Mouse (Mus musculus) left cerebral cortex, adult 6 months (tissue): ENCODE data around the gene Hoxb3. TPM values are rescaled to one million over a fixed set of nuclear protein-coding genes. Genes with fewer than 3 reads are reported as not detected.

ENCODE experiments used
- long read RNA-seq, 2 experiments: library from polyadenylated mRNA; unstranded; transcript quantifications; one replicate each; pipeline ENCODE4 v2.0.0; 2019 to 2020
- polyA plus RNA-seq: library from polyadenylated mRNA; unstranded; fragments of <200 nt; fragmentation: Nextera tagmentation; gene quantifications from 2 replicates; pipeline ENCODE4 v1.2.3, GENCODE M21; 2021

Gene Hoxb3
- polyA plus RNA-seq: not detected in 2 replicates
- long read RNA-seq, experiment 1: 0 reads
- long read RNA-seq, experiment 2: 0 reads

DNA sequence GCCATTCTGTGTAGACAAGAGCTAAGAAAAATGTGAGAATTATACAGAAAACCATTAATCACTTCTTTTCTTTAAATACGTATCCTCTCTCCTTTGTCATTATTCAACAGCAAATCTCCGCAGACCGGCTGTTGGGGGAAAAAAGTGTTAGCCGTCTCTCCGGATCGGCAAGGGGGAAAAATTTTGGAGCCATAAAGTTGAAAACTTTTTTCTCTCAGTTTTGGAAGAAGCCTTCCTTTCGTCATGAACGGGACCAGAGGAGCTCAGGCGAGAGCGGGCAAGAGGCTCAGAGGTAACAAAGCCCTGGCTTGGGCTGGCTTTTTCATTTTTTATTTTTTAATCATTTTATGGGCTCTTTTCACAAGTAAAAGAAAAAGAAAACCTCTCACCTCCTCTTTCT lies at the start of gene Hoxb3:
Gene Hoxb3, plus strand, starts transcription at position 173 of the 400 bp plus-strand sequence.

DNA sequence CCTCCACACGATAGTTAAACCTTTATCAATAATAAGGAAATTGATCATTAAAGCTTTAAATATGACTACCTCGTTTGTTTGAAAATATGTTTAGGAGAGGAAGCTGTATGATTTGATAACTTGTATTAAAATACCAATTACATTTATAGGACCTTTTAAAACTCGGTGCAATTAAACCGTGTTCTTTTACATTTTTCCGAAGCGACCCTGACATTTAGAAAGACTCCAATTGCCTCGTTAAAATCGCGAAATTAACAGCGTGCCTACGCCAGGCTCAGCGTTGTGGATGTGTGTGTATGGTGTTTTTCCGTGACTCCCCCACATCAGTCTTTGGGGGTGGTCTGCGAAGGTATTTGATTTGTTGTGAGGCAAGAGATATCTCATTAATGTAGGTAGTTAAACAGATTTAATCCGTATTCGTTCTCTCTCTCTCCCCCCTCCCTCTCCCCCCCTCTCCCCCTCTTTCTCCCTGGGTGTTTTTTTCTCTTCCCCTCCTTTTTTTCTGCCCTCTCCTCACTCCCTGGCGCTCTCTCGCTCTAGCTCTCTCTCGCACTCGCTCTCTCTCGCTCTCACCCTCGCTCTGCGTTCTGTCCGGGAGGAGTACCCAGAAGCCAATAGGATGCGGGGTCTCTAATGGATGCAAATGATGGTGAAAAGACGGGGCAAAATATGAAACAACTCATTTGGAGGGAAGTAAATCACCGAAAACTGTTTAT lies 41.1 kb upstream of the Hoxb3 start, which contains the start of gene Hoxb8:
Gene Hoxb8, plus strand, starts transcription at position 51 of the 716 bp plus-strand sequence.

DNA sequence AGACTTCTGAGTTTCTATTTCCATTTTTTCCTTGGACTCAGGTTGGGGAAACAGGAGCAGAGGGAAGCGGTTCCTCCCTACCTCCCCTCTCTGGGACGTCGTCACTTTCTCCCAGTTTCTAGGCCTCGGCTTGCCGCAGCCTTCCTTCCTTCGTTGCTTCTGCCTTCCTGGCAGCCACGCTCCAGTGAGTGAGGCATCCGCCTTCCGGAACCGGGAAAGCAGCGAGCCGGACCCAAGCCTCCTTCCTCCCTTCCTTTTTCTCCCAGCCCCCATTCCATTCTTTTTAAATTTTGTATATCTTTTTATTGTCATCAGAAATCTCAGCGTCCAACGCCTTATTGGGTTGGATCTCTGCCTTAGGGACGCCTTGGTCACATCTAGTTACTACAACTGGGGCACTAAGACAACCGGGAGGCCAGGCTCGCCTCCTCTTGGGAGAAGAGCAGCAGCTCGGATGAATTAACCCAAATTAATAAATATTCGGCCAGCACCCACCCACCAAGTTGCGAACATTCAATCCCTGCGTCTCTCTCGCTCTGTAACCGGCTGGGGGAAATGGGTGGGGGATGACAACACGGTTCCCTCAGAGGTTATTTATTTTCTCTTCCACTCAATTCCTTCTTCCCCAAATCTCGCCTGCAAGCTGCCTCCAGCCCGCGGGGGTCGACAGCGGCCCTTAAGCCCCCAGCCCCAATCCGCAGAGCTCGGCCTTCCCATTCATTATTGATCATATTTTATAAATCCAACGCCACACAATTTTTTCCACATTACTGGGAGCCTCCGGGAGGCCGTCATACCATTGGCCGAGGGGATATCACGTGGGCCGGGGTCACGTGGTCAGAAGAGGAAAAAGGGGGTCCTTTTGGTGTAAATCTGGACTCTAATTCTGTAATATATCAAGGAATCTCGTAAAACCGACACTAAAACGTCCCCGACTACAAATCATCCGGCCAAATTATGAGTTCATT lies 37.1 kb upstream of the Hoxb3 start, which contains the start of gene Hoxb7:
Gene Hoxb7, plus strand, starts transcription at position 853 of the 968 bp plus-strand sequence.

DNA sequence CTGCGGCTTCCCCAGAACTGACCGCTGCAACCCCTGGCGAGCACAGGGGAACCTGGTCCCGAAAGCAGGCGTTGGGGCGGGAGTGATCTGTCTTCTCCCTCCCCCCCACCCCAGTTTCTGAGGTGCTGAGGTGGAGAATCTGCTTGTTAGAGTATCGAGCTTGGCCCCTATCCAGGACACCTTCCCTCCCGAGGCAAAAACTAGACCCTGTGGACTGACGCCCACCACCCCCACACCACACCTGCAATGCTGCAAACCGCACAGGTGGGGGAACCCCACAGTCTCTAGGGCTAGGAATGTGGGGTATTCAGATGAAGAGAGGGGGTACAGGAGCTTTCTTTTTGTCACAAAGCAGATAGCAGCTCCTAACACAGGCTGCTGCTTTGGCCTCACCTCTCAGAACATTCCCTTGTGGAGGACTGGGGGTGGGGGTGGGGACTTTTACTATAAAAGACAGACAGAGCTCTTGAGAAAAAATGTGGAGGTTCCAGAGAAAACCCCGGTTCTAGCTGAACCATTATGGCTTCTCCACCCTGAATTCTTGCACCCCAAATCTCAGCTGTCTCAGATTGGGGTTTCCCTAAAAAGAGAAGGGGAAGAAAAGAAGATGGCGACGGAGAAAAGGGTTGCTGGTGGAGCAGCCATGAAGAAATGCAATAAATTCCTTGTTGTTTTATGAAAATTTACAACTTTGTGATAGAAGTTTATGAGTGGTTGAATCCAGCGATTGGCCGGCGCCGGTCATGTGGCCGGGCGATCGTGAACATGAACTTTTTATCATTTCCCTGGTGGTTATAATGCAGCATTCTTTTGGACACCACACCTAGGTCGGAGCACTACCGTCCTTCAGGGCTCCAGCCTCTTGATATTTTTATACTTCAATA lies 31.2 kb upstream of the Hoxb3 start, which contains the start of gene Hoxb6:
Gene Hoxb6, plus strand, starts transcription at position 796 of the 884 bp plus-strand sequence.

DNA sequence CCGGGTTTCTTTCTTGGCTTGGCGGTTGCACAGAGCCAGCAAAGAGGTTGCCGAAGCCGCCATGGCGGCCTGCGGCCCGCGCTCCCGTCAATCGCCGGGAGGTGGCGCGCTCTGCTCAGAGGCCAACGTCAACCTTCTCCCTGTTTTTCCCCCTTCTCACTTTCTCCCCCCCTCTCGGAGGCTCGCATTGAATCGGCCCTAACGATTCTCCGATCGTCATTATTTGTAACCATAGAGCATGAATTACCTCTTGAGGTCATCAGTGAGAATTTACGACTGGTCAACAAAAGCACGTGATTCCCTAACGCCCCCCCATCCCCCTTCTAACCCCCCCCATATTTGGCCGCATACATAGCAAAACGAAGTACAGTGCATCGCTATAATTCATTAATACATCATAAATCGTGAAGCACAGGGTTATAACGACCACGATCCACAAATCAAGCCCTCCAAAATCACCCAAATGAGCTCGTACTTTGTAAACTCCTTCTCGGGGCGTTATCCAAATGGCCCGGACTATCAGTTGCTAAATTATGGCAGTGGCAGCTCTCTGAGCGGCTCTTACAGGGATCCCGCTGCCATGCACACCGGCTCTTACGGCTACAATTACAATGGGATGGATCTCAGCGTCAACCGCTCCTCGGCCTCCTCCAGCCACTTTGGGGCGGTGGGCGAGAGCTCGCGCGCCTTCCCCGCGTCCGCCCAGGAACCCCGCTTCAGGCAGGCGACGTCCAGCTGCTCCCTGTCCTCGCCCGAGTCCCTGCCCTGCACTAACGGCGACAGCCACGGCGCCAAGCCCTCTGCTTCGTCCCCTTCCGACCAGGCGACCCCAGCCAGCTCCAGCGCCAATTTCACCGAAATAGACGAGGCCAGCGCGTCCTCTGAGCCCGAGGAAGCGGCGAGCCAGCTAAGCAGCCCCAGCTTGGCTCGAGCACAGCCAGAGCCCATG lies 19.7 kb upstream of the Hoxb3 start, which contains the start of gene Hoxb5:
Gene Hoxb5, plus strand, starts transcription at position 186 of the 949 bp plus-strand sequence.

DNA sequence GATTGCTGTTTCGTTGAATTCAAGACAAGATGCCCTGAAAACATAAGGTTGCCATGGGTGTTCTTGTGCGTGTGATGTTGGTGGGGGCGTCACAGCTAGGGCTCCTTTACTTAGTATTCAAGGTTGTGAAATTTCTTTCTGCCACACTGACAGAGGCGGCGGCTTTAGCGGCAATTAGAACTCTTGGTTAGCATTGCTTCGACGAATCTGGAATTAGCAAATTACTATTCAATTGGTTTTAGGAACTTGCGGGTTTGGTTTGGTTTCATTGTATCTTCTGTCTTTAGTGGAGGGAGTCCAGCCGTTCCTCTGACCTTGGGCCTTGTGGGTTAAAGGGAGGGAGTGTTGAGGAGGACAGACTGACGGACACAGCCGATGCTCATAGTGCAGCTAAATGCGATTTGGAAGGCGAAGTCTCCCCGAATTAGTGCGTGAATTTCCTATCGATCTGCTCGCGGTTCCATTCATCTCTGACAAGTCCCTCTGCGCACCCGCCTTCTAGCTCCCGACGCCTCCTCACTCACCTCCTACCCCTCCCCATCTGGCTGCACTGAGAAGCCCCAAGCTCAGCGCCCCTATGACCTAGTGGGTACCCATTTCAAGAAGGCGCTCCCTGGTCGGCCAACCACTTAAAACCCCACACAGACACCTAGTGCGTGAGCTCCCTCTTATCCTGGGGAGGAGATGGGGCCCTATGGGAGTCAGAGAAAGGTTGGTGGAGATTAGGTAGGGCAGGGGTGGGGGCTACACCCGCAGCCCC lies 5.3 kb upstream of the Hoxb3 start, which contains the start of gene Hoxb4:
Gene Hoxb4, plus strand, starts transcription at position 660 of the 760 bp plus-strand sequence.

DNA sequence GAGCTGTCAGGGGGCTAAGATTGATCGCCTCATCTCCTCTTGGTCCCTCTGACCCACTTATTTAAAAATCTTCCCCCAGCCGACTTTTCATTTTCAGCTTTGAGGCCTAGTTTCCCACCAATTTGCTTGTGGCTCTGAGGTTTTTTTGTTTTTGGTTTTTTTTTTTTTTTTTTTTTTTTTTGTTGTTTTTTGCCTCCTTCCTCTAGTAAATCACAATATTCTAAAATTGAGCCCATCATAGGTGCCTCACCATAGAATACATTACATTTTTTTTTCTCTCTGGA lies 27.2 kb downstream of the Hoxb3 start, which contains the start of gene Hoxb2:
Gene Hoxb2, plus strand, starts transcription at position 185 of the 284 bp plus-strand sequence.

DNA sequence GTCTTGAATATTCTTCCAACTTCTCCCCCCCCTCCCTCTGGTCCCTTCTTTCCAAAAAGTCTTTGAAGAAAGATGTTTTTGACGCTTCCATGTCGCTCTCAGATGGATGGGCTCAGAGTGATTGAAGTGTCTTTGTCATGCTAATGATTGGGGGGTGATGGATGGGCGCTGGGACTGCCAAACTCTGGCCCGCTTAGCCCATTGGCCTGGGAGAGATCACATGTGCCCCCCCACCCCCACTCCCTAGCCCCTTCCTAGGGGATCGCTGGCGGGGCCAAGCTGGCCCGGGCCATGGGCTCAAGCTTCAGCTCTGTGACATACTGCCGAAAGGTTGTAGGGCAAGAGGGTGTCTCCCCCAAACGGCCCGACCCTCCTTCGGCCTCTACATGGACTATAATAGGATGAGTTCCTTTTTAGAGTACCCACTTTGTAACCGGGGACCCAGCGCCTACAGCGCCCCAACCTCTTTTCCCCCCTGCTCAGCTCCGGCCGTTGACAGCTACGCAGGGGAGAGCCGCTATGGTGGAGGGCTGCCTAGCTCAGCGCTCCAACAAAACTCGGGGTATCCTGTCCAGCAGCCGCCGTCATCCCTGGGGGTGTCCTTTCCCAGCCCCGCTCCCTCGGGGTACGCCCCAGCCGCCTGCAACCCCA lies 42.4 kb downstream of the Hoxb3 start, which contains the start of gene Hoxb1:
Gene Hoxb1, plus strand, starts transcription at position 312 of the 651 bp plus-strand sequence.

Other genes with a start within 250 kb of the Hoxb3 start
- 1,286 and 1,332 TPM in 2 replicates for gene Atp5g1, start 247.7 kb upstream of the Hoxb3 start, polyA plus RNA-seq
- not detected in 2 replicates for gene Calcoco2, start 211.4 kb upstream of the Hoxb3 start, polyA plus RNA-seq
- not detected in 2 replicates for gene Ttll6, start 189.5 kb upstream of the Hoxb3 start, polyA plus RNA-seq
- gene Hoxb13, start 129.0 kb upstream of the Hoxb3 start, polyA plus RNA-seq: not detected in 2 replicates
- gene Hoxb9, start 51.9 kb upstream of the Hoxb3 start, polyA plus RNA-seq: not detected in 2 replicates
- not detected in 2 replicates for gene Hoxb8, start 41.4 kb upstream of the Hoxb3 start, polyA plus RNA-seq
- not detected in 2 replicates for gene Hoxb7, start 36.7 kb upstream of the Hoxb3 start, polyA plus RNA-seq
- not detected in 2 replicates for gene Hoxb6, start 30.9 kb upstream of the Hoxb3 start, polyA plus RNA-seq
- not detected in 2 replicates for gene Hoxb5, start 20.0 kb upstream of the Hoxb3 start, polyA plus RNA-seq
- gene Hoxb4, start 5.1 kb upstream of the Hoxb3 start, polyA plus RNA-seq: not detected in 2 replicates
- gene Hoxb2, start 27.2 kb downstream of the Hoxb3 start, polyA plus RNA-seq: not detected in 2 replicates
- gene Hoxb1, start 42.4 kb downstream of the Hoxb3 start, polyA plus RNA-seq: not detected in 2 replicates
- 2.2 and 2.5 TPM in 2 replicates for gene Skap1, start 141.3 kb downstream of the Hoxb3 start, polyA plus RNA-seq